Mouse (Mus musculus) cerebellum, postnatal 10 days (tissue): ENCODE results near the gene Meis1.

Source experiments
- DNase-seq, 2 experiments: peaks; one replicate each; pipeline ENCODE4 v3.0.0; 2021; ENCODE audit warnings: mixed read lengths in 2 of 2

Gene Meis1

GRCm38 (mm10) chr11:19018489-19019203 lies at the start of gene Meis1:
Gene Meis1 (minus strand): TSS chr11:19018985.
- DNase-seq, result peak; percentile 93 to 95

- DNase-seq, result no peak
Observed at GRCm38 (mm10) chr11:19067334-19067733, 48.5 kb upstream of the Meis1 start.

GRCm38 (mm10) chr11:19049276-19049675 lies 30.5 kb upstream of the Meis1 start:
- no peak for DNase-seq

GRCm38 (mm10) chr11:19036595-19037166 lies 17.9 kb upstream of the Meis1 start:
- no peak for DNase-seq

GRCm38 (mm10) chr11:19026581-19027561 lies 8.1 kb upstream of the Meis1 start:
- DNase-seq, result peak; percentile 87 to 89

GRCm38 (mm10) chr11:19025976-19026520 lies 7.3 kb upstream of the Meis1 start:
- DNase-seq, result peak in 1 of 2 experiments; percentile 37

- DNase-seq, result peak; percentile 74 to 81
Observed at GRCm38 (mm10) chr11:19024496-19025265, 5.9 kb upstream of the Meis1 start.

GRCm38 (mm10) chr11:19023356-19023755 lies 4.6 kb upstream of the Meis1 start:
- no peak for DNase-seq

- no peak for DNase-seq
Observed at GRCm38 (mm10) chr11:19022576-19022975, 3.8 kb upstream of the Meis1 start.

GRCm38 (mm10) chr11:19020951-19021710 lies 2.3 kb upstream of the Meis1 start:
- DNase-seq, result peak; percentile 78 to 81

GRCm38 (mm10) chr11:19020371-19020824 lies 1.6 kb upstream of the Meis1 start:
- DNase-seq, result peak; percentile 96 to 97

GRCm38 (mm10) chr11:19019204-19020171 lies 703 bp upstream of the Meis1 start:
- peak; percentile 69 to 78 for DNase-seq

- DNase-seq, result no peak
Observed at GRCm38 (mm10) chr11:19017719-19018413, 919 bp downstream of the Meis1 start.

GRCm38 (mm10) chr11:19017262-19017661 lies 1.5 kb downstream of the Meis1 start:
- DNase-seq, result peak in 1 of 2 experiments; percentile 42

- peak in 1 of 2 experiments; percentile 59 for DNase-seq
Observed at GRCm38 (mm10) chr11:19016481-19017220, 2.1 kb downstream of the Meis1 start.

- DNase-seq, result peak; percentile 57 to 76
Observed at GRCm38 (mm10) chr11:19015731-19016461, 2.9 kb downstream of the Meis1 start.

- no peak for DNase-seq
Observed at GRCm38 (mm10) chr11:19015381-19015730, 3.4 kb downstream of the Meis1 start.
